Mouse (Mus musculus) heart, postnatal 0 days (tissue): ENCODE results near the gene Ezr.
"Not testable (repeated sequence)": the region's sequence is repeated elsewhere in the genome, so short reads cannot be mapped to it uniquely, and the experiment has no call there.

Source experiments
- CTCF ChIP-seq: IDR thresholded peaks from 2 replicates; pipeline ENCODE4 v1.5.1; 2016; ENCODE audit warnings: antibody characterized with exemption, control low read depth, low read depth
- EP300 ChIP-seq: IDR thresholded peaks from 2 replicates; pipeline ENCODE4 v1.6.1; 2016; ENCODE audit warnings: antibody characterized with exemption, low read depth

DNA sequence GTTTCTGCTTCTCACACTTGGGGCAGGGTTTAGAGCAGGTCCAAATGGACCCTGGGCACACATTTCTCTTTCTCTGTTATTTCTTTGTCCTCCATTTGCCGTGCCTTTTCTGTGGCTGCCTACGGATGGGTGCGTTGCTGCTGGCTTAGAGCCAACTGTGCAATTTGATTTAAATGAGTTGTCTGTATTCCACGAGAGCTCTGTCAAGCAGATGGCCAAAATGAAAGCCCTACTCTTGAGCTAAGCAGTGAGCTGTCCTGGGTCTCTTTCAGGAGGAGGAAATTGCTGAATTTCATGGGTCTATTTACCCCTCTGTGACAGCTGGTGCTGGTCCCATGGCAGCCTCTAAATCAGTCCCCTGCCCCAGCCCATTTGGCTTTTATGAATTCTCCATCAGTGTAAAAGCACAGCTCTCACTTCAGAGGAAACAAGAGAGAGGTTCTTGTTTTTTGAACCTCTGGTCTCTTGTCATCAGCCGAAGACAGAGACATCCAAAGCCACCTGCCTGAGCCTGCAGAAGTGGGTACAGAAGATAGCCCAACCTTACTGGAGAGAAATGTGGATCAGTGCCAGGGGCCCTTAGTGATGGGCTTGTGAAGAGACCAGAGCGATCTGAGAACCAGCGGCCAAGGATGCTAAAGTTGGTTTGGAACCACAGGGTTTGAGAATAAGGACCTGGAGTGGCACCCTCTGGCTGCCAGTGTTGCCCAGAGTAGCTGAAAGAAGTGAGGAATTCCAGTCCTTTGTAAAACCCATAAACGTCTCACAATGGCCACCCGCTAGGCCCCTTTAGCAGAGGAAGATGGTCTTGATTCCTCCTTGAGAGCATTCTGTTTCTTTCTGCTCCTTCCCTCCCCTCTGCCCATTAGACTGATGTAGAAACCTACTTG is 79.0 kb downstream of the Ezr start:
- TF ChIP-seq CTCF, EP300: not testable (repeated sequence)
